Mouse (Mus musculus) thymus, adult 2 months (tissue): ENCODE data around the gene Igfbp5. TPM values are rescaled to one million over a fixed set of nuclear protein-coding genes. Genes with fewer than 3 reads are reported as not detected.
A peak's percentile ranks its signal among the peaks of the same experiment; 100 is the strongest.

Experiments
- DNase-seq: peaks from one replicate; pipeline ENCODE4 v3.0.0; 2021
- H3K27ac ChIP-seq: fragments of 200-500 bp; 2 replicates; pipeline ENCODE4 v1.5.1; 2012; ENCODE audit warnings: low read length, control low read depth; ENCODE audit not compliant: control insufficient read depth, insufficient read depth
- H3K27me3 ChIP-seq: fragments of 200-500 bp; 2 replicates; pipeline ENCODE4 v1.6.1; 2012; ENCODE audit warnings: mild to moderate bottlenecking, low read length, moderate library complexity, mixed read lengths; ENCODE audit not compliant: control insufficient read depth, insufficient read depth
- H3K36me3 ChIP-seq: fragments of 200-500 bp; 2 replicates; pipeline ENCODE4 v1.6.1; 2012; ENCODE audit warnings: mild to moderate bottlenecking, low read length, moderate library complexity; ENCODE audit not compliant: control insufficient read depth, insufficient read depth
- H3K4me1 ChIP-seq: fragments of 200-500 bp; replicated peaks from 2 replicates; pipeline ENCODE4 v1.6.1; 2012; ENCODE audit warnings: low read length; ENCODE audit not compliant: control insufficient read depth, insufficient read depth
- H3K4me3 ChIP-seq: fragments of 200-500 bp; 2 replicates; pipeline ENCODE4 v1.5.1; 2012; ENCODE audit warnings: mild to moderate bottlenecking, low read length, control low read depth, moderate library complexity; ENCODE audit not compliant: control insufficient read depth, insufficient read depth
- CTCF ChIP-seq: fragments of 200-500 bp; IDR thresholded peaks from 2 replicates; pipeline ENCODE4 v1.5.1; 2012; ENCODE audit warnings: mild to moderate bottlenecking, control low read depth, low read length, moderate library complexity, borderline replicate concordance; ENCODE audit not compliant: control insufficient read depth, poor library complexity, insufficient read depth; ENCODE audit errors: extremely low read depth
- POLR2A ChIP-seq: fragments of 200-500 bp; IDR thresholded peaks from 2 replicates; pipeline ENCODE4 v1.6.1; 2012; ENCODE audit warnings: mild to moderate bottlenecking, low read length, control low read depth, moderate library complexity; ENCODE audit not compliant: control insufficient read depth, poor library complexity, insufficient read depth; ENCODE audit errors: extremely low read depth
- WGBS: fragments of 180-500 bp; shearing (Covaris S2); methylation state at CpG from one replicate; pipeline ENCODE4 v1.1.7; 2018; 5-methylcytosine and 5-hydroxymethylcytosine counted together
- polyA plus RNA-seq: library from polyadenylated mRNA; depleted of rRNA; stranded (reverse); fragments of >200 nt; gene quantifications from 2 replicates; pipeline ENCODE4 v1.2.3, GENCODE M21; 2012

The Igfbp5 gene
- polyA plus RNA-seq, 1 experiment: 58.3 TPM

DNA sequence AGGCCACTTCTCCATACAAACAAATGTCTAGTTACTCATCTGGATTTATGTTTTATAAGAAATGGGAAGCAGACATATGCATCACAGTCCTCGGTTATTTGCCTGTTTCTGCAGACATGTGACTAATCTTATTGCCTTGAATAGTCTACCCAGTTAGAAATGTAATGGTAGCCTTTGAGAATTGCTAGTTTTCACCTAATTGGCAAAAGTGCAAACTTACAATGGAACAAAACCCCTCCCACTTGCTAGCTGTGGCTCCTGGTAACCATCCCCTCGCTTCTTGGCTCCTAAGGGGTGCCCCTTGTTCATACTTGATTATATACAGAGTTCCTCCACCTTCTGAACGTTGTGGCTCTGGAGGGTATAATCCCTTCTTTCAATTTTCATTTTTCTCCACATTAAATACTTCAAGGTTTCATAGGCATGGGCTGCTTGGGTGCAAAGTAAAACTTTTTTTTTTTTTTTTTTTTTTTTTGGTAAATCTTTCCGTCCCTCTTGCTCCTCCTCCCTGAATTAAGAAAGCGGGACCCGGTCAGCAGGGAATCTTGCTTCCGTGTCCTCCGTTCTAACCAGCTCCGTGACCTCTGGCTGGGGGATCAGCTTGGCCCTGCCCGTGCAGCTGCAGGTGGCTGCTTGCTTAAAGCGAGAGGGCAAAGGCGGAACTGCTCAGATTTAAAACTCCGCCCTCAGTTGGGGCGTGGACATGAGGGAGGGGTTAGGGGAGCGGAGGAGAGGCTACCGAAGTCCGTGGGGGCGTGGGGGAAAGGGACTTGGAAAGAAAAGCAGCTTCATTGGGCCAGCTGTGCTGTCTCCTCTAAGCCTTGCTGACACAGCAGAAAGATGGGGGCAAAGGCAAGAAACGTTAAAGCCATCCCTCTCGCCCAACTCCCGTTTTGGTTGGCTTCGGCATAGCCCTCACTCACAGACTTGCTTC is 4.7 kb downstream of the Igfbp5 start:
- H3K36me3 ChIP-seq: no peaks in the 10 kb centered on the region
- TF ChIP-seq CTCF: no peak
- no peak for TF ChIP-seq POLR2A
- H3K27me3 ChIP-seq: peaks cover 10% of the 10 kb centered on the region; the same call in 1 of the 2 replicates
- H3K27ac ChIP-seq: no peak overlapping the region
- 8% methylated on average over 22 of the region's 22 CpGs for WGBS
- no peak overlapping the region; the same call in 1 of the 2 replicates for H3K4me3 ChIP-seq
- DNase-seq: peak; percentile 33
- H3K4me1 ChIP-seq: peaks cover 6% of the 10 kb centered on the region

DNA sequence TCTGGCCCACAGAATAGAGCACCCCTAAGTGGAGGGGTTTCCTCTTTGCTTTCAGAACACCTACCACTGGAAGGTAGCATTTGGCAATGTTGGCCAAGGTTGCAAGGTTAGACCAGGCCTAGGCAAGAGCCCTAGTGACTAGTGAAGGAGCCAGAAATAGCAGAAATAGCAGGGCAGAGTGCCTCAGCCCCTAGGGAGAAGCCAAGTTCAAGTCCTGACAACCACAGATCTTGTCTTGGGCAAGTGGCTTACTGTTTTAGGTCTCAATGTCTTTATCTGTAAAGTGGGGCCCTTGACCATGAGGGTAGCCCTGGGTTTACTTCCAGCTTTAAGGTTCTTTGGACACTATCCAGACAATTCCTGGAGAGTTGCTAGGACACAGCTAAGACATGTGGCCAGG is 5.4 kb downstream of the Igfbp5 start:
- Histone ChIP-seq H3K36me3 (no peaks in the 10 kb centered on the region), H3K4me3 (no peak overlapping the region), H3K27ac (no peak overlapping the region), H3K4me1 (peaks cover 6% of the 10 kb centered on the region), H3K27me3 (peaks cover 7% of the 10 kb centered on the region; the same call in 1 of the 2 replicates)
- no peak for DNase-seq
- TF ChIP-seq POLR2A (no peak), CTCF (no peak)

DNA sequence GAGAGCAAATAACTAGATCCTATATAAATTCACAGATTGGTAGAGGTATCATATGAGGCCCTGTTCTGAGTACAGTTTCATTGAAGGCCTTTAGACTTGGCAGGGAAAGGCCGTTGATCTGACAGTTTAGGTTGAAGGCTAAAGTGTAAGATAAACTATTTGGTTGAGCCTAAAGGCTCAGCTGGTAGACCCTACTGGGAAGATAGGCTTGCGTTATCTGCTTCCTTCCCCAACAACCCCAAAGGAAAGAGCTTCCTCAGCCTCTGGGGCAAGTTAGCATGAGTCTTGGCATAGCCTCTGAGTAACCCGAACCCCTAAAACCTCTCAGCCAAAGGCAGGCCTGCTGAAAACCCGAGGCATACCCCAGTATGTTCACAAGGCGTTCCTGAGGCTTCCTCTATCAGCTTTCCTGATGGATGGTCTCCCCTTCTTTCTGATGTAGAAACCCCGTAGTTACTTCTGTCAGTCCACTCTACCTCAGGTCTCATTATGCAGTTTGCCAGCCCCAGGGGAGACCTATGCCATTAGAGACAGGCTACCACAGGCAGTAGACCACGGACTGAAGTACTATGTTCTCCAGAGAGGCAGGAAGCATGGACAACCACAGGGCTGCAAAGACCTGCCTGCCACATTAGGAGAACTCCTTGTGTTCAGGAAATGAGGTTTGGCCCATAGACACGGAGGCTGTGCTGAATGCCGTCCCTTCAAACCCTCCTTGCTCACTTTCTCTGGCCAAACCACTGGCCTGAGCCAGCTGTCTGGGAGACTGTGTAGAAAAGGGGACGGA is 6.1 kb downstream of the Igfbp5 start:
- no peak for TF ChIP-seq POLR2A
- TF ChIP-seq CTCF: no peak
- H3K4me3 ChIP-seq: no peak overlapping the region
- 37% methylated on average over 10 of the region's 10 CpGs for WGBS

DNA sequence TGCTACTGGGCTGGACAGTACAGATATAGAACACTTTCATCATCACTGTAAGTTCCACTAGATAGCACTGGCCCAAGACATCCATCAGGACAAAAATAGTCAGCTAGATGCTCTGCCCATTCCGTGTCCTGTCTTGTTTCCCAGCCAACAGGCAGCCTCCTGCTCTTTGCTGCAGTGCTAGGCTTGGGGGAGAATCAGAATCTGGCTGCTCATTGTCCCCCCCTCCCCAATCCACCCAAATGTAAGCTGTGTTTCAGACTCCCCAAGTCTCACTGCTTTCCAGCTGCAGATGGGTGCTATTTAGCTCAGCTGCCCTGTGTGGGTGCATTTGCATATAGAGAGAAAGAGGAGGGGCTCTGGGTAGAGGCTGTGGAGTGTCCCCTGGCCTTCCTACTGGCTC is 7.3 kb downstream of the Igfbp5 start:
- WGBS: 88% methylated on average over 1 of the region's 1 CpGs
- H3K4me3 ChIP-seq: no peak overlapping the region
- peaks cover 6% of the 10 kb centered on the region for H3K4me1 ChIP-seq
- TF ChIP-seq CTCF: no peak
- no peak for TF ChIP-seq POLR2A
- no peak for DNase-seq
- H3K27ac ChIP-seq: no peak overlapping the region
- H3K27me3 ChIP-seq: peaks cover 3% of the 10 kb centered on the region; the same call in 1 of the 2 replicates
- no peaks in the 10 kb centered on the region for H3K36me3 ChIP-seq

More for the DNA sequence above, 6.1 kb downstream of the Igfbp5 start:
- DNase-seq: no peak
- Histone ChIP-seq H3K4me1 (peaks cover 6% of the 10 kb centered on the region), H3K27ac (no peak overlapping the region), H3K27me3 (peaks cover 4% of the 10 kb centered on the region; the same call in 1 of the 2 replicates), H3K36me3 (no peaks in the 10 kb centered on the region)

DNA sequence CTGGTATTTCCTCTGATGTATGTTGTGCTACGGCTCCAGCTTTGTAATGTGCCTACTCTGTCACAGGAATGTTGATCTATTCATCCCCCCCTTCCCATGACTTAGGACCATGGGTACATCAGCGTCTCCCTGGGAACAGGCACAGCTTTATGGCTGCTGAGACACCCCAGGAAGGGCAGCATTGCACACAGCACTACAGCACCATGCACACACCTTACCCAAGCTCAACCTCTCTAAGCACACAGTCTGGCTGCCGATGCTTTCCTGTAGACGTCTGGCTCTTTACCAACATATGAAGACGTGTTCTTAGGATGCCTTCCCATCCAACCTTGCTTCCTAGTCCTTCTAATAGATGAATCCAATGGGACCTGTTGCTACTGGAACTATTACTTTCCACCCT is 8.3 kb downstream of the Igfbp5 start:
- Histone ChIP-seq H3K36me3 (no peaks in the 10 kb centered on the region), H3K4me1 (peaks cover 6% of the 10 kb centered on the region), H3K4me3 (no peak overlapping the region), H3K27ac (no peak overlapping the region), H3K27me3 (no peaks in the 10 kb centered on the region; the same call in 1 of the 2 replicates)
- TF ChIP-seq CTCF: no peak
- no peak for TF ChIP-seq POLR2A
- WGBS: 86% methylated on average over 5 of the region's 5 CpGs
- no peak for DNase-seq

DNA sequence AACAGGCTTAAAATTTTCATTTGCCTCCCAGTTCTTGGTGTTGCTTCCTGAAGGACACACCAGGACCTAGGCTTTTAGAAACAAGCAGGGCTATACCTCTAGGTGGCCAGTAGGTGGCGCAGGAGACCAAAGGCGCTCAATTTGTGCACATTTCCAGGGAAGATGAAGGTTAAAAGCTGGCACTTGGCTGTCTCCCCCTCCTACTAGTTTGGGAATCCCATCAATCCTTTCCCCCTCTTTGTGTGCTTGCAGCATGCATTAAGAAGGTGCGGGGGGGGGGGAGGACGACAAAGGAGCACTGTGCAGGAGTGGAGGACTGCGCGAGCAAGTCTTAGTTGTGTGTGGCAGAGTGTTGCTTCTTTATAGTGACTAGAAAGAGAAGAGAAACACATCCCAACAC is 8.8 kb downstream of the Igfbp5 start:
- peak; percentile 40 for DNase-seq
- Histone ChIP-seq H3K4me1 (peaks cover 6% of the 10 kb centered on the region), H3K27me3 (no peaks in the 10 kb centered on the region; the same call in 1 of the 2 replicates), H3K27ac (no peak overlapping the region), H3K36me3 (no peaks in the 10 kb centered on the region), H3K4me3 (no peak overlapping the region)
- 33% methylated on average over 6 of the region's 6 CpGs for WGBS
- TF ChIP-seq CTCF: peak; percentile 61; the same call in 1 of the 2 replicates
- TF ChIP-seq POLR2A: no peak
